Comparison of ENCODE assay signal across 20 mouse cellular contexts in the genomic region with DNA sequence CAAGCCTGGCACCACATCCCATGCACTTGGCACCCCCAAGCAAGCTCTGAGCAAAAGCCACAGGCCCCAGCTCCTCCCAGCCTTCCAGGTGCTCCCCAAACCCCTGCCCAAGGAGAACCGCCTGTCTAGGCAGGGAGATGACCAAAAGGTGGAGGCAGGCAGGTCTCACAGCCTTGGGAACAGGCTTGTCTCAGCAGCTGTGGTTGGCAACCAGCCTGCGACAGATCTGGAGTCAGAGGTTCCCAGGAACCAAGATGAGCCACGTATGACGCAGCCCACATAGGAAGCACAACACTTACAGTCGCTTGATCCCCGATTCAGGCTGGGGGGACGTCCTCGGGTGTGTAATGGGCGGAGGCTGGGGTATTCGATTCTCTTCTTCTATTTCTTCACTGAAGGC.
"Had no signal": no experiment of that assay in that cellular context is flagged by ENCODE, and none has a peak within 500 bp of the region (broad histone marks: within the 10 kb centered on the region; RNA-seq: fewer than 3 reads in every experiment).

No protein-coding gene starts in this region.

- H3K4me3 ChIP-seq: midbrain, embryonic 10.5 days; midbrain, embryonic 12.5 days; myocyte; neural tube, embryonic 13.5 days; neural tube, embryonic 15.5 days; stomach, embryonic 15.5 days had no signal

- ATAC-seq: midbrain, embryonic 16.5 days had no signal

- H3K9ac ChIP-seq: lung, embryonic 14.5 days; midbrain, embryonic 12.5 days; neural tube, embryonic 13.5 days; neural tube, embryonic 15.5 days; stomach, embryonic 15.5 days had no signal

- H3K4me2 ChIP-seq: lung, embryonic 14.5 days; midbrain, embryonic 12.5 days; neural tube, embryonic 13.5 days; neural tube, embryonic 15.5 days; stomach, embryonic 15.5 days had no signal

- H3K4me1 ChIP-seq: neural tube, embryonic 15.5 days; stomach, embryonic 15.5 days had no signal

- H3K27me3 ChIP-seq: midbrain, embryonic 12.5 days; neural tube, embryonic 13.5 days; neural tube, embryonic 15.5 days; stomach, embryonic 15.5 days had no signal

- DNase-seq: lung, adult 18-20 months; lung, embryonic 14.5 days; lung, postnatal 10 days; lung, postnatal 4 days; midbrain, embryonic 14.5 days; retina, postnatal 1 day; right cerebral cortex, adult 18-20 months; right cerebral cortex, postnatal 25 days; right cerebral cortex, postnatal 4 days; thymus, adult 18-20 months; thymus, postnatal 14 days; thymus, postnatal 36 days had no signal

- H3K9me3 ChIP-seq: midbrain, embryonic 10.5 days; midbrain, embryonic 12.5 days; neural tube, embryonic 13.5 days; neural tube, embryonic 15.5 days; stomach, embryonic 15.5 days had no signal

- H3K27ac ChIP-seq: midbrain, embryonic 10.5 days; midbrain, embryonic 12.5 days; neural tube, embryonic 13.5 days; neural tube, embryonic 15.5 days; stomach, embryonic 15.5 days; stomach, postnatal 0 days had no signal
